Mouse (Mus musculus) embryonic facial prominence, embryonic 14.5 days (tissue): Measurements from ENCODE around the gene Disp1. TPM values are rescaled to one million over a fixed set of nuclear protein-coding genes. Genes with fewer than 3 reads are reported as not detected.

Experiments
- microRNA-seq: library from miRNA; unstranded; fragments of <30 nt; microRNA quantifications from one replicate; pipeline ENCODE4, GENCODE M21; 2016; ENCODE audit warnings: borderline number of aligned reads
- polyA plus RNA-seq: library from polyadenylated mRNA; unstranded; fragments of >200 nt; fragmentation: Nextera tagmentation; extraction: Ambion mirVana; gene quantifications from 2 replicates; pipeline ENCODE4 v1.2.1, GENCODE M21; 2014

The Disp1 gene
- polyA plus RNA-seq, 1 experiment from 2014 or later, result 17.9 TPM

Small RNA genes within 50 kb of the gene (microRNA-seq; reads per million reads assigned to microRNA genes)
- not detected for gene Gm24975

Other genes with a start within 250 kb of the Disp1 start
- 35.5 and 40.8 TPM in 2 replicates for gene Aida, start 75.1 kb upstream of the Disp1 start, polyA plus RNA-seq
- gene Brox, start 75.7 kb upstream of the Disp1 start, polyA plus RNA-seq, result 49.4 and 50.4 TPM in 2 replicates
- gene Mia3, start 148.0 kb upstream of the Disp1 start, polyA plus RNA-seq, result 125 and 127 TPM in 2 replicates
- gene Taf1a, start 167.5 kb upstream of the Disp1 start, polyA plus RNA-seq, result 16.6 and 20.4 TPM in 2 replicates
- 0.08 and 0.11 TPM in 2 replicates for gene Hhipl2, start 196.7 kb upstream of the Disp1 start, polyA plus RNA-seq